Mouse (Mus musculus) forebrain, embryonic 15.5 days (tissue): Measurements from ENCODE around the gene Vmn1r107. TPM values are rescaled to one million over a fixed set of nuclear protein-coding genes. Genes with fewer than 3 reads are reported as not detected.
"Not testable (repeated sequence)": the region's sequence is repeated elsewhere in the genome, so short reads cannot be mapped to it uniquely, and the experiment has no call there.

Experiments
- ATAC-seq: fragments of 200-750 bp; cut with Nextera tagmentation; replicated peaks from 2 replicates; pipeline ENCODE4 v1.8.0; 2017; ENCODE audit warnings: mild to moderate bottlenecking, moderate TSS enrichment, moderate library complexity
- H3K27ac ChIP-seq: fragments of 300-500 bp; sonication (generic); replicated peaks from 2 replicates; pipeline ENCODE4 v1.5.1; 2015; ENCODE audit warnings: mild to moderate bottlenecking, inconsistent platforms
- H3K27me3 ChIP-seq: fragments of 300-500 bp; sonication (generic); 2 replicates; pipeline ENCODE4 v1.6.1; 2015; ENCODE audit warnings: inconsistent platforms
- H3K36me3 ChIP-seq: fragments of 300-500 bp; sonication (generic); 2 replicates; pipeline ENCODE4 v1.6.1; 2015; ENCODE audit warnings: mild to moderate bottlenecking, inconsistent platforms
- H3K4me1 ChIP-seq: fragments of 300-500 bp; sonication (generic); 2 replicates; pipeline ENCODE4 v1.6.1; 2015; ENCODE audit warnings: inconsistent platforms
- H3K4me2 ChIP-seq: fragments of 300-500 bp; sonication (generic); replicated peaks from 2 replicates; pipeline ENCODE4 v1.6.1; 2015; ENCODE audit warnings: mild to moderate bottlenecking, inconsistent platforms
- H3K4me3 ChIP-seq: fragments of 300-500 bp; sonication (generic); 2 replicates; pipeline ENCODE4 v1.5.1; 2015; ENCODE audit warnings: mild to moderate bottlenecking, inconsistent platforms
- H3K9ac ChIP-seq: fragments of 300-500 bp; sonication (generic); replicated peaks from 2 replicates; pipeline ENCODE4 v1.6.1; 2015; ENCODE audit warnings: mild to moderate bottlenecking, inconsistent platforms
- H3K9me3 ChIP-seq: fragments of 300-500 bp; sonication (generic); 2 replicates; pipeline ENCODE4 v1.6.1; 2016; ENCODE audit warnings: inconsistent platforms
- WGBS: fragments of 180-500 bp; shearing (Covaris S2); methylation state at CpG from one replicate; pipeline ENCODE4 v1.1.7; 2015; ENCODE audit warnings: mixed read lengths; 5-methylcytosine and 5-hydroxymethylcytosine counted together
- polyA plus RNA-seq: library from polyadenylated mRNA; unstranded; fragments of >200 nt; fragmentation: Nextera tagmentation; extraction: Ambion mirVana; gene quantifications from 2 replicates; pipeline ENCODE4 v1.2.1, GENCODE M21; 2015

The Vmn1r107 gene
- polyA plus RNA-seq, result not detected in 2 replicates

- not testable (repeated sequence) for H3K27me3 ChIP-seq, H3K4me1 ChIP-seq, ATAC-seq, H3K36me3 ChIP-seq, H3K9ac ChIP-seq, H3K4me3 ChIP-seq, H3K27ac ChIP-seq, H3K4me2 ChIP-seq, H3K9me3 ChIP-seq
- no CpG with 5 or more reads among the region's 3 CpGs for WGBS
Measured at GRCm38 (mm10) chr7:20668618-20669017, at the start of gene Vmn1r107. TSS of gene Vmn1r107 (plus strand) at chr7:20668918.

- not testable (repeated sequence) for H3K27me3 ChIP-seq, H3K4me3 ChIP-seq, H3K36me3 ChIP-seq, H3K4me1 ChIP-seq, H3K4me2 ChIP-seq, H3K9me3 ChIP-seq, H3K9ac ChIP-seq, ATAC-seq, H3K27ac ChIP-seq
- WGBS, result no CpG with 5 or more reads among the region's 2 CpGs
Measured at GRCm38 (mm10) chr7:20703116-20703515, 34.4 kb downstream of the Vmn1r107 start, which contains the start of gene Vmn1r111. TSS of gene Vmn1r111 (minus strand) at chr7:20703216.

Other genes starting within 250 kb of the Vmn1r107 start
- gene Vmn1r101, start 226.3 kb upstream of the Vmn1r107 start, polyA plus RNA-seq, result not detected in 2 replicates
- gene Gm10670, start 194.0 kb upstream of the Vmn1r107 start, polyA plus RNA-seq, result not detected in 2 replicates
- gene Vmn1r103, start 158.4 kb upstream of the Vmn1r107 start, polyA plus RNA-seq, result not detected in 2 replicates
- not detected in 2 replicates for gene Vmn1r104, start 135.1 kb upstream of the Vmn1r107 start, polyA plus RNA-seq
- not detected in 2 replicates for gene Gm5726, start 123.2 kb upstream of the Vmn1r107 start, polyA plus RNA-seq
- gene Gm4141, start 92.7 kb upstream of the Vmn1r107 start, polyA plus RNA-seq, result not detected in 2 replicates
- not detected in 2 replicates for gene Gm4513, start 69.9 kb upstream of the Vmn1r107 start, polyA plus RNA-seq
- gene Vmn1r111, start 34.3 kb downstream of the Vmn1r107 start, polyA plus RNA-seq, result not detected in 2 replicates
- not detected in 2 replicates for gene Gm10668, start 61.7 kb downstream of the Vmn1r107 start, polyA plus RNA-seq
- gene Vmn1r112, start 102.3 kb downstream of the Vmn1r107 start, polyA plus RNA-seq, result not detected in 2 replicates
- not detected in 2 replicates for gene Vmn1r113, start 118.4 kb downstream of the Vmn1r107 start, polyA plus RNA-seq
- not detected in 2 replicates for gene Vmn1r114, start 143.3 kb downstream of the Vmn1r107 start, polyA plus RNA-seq
- gene Vmn1r115, start 176.1 kb downstream of the Vmn1r107 start, polyA plus RNA-seq, result not detected in 2 replicates
- gene Vmn1r116, start 203.3 kb downstream of the Vmn1r107 start, polyA plus RNA-seq, result not detected in 2 replicates
- gene Vmn1r117, start 215.2 kb downstream of the Vmn1r107 start, polyA plus RNA-seq, result not detected in 2 replicates
- gene Vmn1r118, start 243.4 kb downstream of the Vmn1r107 start, polyA plus RNA-seq, result not detected in 2 replicates